Mouse (Mus musculus) ovary, adult 18-20 months (tissue): ENCODE measurements at regions not wholly inside any gene's neighbourhood (a gene's known extent, or its start where the extent isn't known, plus 50 kb on each side); places are given as distances from the start of the nearest gene placed in this dataset.

Source experiments
- DNase-seq: peaks from one replicate; pipeline ENCODE4 v3.0.0; 2022; ENCODE audit warnings: low spot score, mixed read lengths

DNA sequence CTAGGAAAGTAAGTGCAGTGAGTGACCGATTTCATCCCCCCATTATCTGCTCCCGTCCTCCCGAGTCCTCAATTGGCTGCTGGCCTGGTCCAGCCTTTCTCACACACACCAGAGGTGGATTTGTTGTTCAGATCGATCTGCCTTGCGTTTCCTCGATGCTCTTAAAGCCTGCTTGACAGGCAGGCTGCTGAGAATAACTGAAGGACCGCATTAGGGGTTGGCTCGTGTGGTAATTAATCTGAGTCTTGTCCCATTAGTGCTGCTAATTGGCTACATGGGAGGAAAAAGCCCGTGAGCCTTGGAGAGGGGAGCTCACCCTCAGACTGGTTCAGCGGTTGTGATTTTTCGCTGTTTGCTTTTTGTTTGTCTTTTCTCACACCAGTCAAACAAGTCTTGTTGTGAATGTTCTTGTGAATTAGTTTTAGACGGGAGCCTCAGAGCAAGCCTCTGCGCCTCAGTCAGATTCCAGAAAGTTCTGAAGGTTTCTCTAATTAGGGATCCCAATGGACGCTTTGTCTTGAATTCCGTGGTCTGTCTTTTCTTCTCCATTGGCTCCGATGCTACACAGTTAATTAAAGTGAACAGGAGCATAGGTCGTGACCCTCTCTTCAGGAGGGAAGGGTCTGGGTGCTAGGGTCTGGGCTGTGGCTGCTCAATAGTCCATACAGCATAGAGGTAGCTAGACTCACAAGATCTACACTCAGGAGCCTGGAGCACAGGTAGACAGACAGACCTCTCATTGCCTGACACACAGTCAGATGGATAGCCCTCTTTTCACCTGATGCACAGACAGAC lies 226.1 kb upstream of the BB014433 start:
- no peak for DNase-seq

DNA sequence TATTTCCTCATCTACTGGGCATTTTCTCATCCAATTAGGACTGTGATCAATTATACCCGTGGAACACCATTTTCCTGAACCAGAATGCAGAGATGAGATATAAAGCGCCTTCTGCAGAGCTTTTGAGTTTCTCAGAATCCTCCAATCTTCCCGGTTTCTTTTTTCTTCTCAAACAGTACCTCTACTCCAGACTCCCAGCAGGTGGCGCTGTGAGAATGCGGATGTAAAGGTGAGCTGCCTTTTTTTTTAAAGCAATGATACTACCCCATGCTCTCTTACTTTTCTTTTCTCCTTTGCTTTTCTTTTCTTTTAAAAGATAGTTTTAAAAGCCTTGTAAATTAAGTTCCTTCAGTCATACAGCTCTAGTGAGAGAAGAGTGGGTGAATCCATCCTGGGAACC lies 224.4 kb upstream of the BB014433 start:
- DNase-seq: no peak

DNA sequence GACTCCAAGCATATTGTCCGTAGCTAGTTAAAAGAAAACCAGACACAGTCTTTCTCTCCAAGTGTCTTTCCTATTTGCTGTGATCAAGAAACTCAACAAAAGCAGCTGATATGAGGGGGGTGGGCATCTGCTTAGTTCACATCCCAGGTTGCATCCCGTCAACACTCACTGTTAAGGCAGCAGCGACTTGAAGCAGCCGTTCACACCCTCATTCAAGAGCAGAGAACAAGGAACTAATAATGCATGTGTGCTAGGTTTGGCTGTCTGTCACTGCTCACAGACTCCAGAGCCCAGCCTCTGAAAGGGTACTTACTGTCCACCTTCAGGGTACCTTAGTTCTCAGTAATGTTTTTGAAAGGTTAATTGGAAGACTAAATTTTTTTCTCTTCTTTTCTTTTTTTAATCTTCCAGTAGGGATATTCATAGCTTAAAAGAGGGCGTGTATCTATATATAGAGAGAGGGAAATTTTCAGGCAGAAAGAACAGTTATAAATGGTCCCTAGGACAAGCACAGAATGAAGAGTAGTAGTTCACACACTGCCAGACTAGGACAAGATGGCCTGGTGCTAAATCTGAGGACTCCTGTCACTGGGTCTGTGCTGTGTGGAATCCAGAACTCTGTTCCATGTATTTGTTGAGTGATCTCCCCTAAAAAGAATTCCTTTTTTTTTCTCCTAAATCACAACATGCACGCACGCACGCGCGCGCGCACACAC lies 199.1 kb upstream of the BB014433 start:
- no peak for DNase-seq

DNA sequence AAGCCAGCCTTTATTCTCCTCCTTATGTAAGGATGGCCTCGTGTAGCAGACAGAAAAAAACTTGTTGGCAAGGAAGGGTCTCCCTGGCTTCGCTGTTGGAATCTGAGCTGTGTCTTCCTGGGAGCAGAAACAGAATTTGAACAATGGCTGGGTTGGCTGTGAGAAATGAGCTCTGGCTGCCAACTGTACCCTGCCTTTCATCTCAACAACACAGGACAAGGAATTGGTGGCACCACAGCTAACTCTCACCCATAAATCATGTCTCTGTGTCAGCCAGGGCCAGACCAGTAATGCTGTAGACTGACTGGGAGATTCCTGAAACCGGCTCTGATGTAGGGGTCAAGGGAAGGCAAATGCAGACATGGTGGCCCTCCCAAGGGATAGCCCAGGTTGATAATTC lies 189.5 kb upstream of the BB014433 start:
- no peak for DNase-seq

DNA sequence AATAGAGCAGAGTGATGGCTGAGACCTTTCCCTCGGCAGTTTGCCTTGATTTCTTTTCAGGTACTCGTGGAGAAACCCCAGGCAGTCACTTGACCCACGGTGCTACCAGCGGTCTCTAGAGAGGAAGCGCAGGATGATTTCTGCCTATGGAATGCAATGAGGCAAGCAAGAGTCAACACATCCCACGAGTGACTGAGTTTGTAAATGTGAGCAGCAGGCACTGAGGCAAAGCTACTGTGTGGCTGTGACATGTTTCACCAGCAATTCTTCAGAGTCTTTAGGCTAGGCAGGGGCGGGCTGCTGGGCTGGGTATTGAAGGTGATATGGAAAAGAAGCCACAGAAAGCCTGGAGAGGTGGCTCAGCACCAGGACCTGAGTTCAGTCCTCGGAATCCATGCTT lies 187.4 kb upstream of the BB014433 start:
- DNase-seq: no peak

DNA sequence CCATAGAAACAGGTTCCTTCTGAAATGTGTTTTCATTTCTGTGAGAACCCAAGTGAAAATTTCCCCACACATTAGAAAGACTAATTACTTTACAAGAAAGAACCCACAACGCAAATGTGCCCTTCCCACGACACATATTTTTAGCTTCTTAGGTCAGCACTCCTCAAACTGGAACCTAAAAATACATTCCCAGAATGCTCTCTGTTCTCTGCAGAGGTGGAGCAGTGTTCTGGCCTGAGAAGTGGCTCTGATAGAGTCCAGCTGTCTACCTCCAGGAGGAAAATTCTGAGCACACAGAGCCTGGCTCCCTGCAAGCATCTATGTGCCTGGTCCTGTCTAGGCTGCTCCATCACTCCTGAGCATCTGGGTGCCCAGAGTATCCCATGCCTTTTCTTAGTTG lies 184.3 kb upstream of the BB014433 start:
- DNase-seq: no peak

DNA sequence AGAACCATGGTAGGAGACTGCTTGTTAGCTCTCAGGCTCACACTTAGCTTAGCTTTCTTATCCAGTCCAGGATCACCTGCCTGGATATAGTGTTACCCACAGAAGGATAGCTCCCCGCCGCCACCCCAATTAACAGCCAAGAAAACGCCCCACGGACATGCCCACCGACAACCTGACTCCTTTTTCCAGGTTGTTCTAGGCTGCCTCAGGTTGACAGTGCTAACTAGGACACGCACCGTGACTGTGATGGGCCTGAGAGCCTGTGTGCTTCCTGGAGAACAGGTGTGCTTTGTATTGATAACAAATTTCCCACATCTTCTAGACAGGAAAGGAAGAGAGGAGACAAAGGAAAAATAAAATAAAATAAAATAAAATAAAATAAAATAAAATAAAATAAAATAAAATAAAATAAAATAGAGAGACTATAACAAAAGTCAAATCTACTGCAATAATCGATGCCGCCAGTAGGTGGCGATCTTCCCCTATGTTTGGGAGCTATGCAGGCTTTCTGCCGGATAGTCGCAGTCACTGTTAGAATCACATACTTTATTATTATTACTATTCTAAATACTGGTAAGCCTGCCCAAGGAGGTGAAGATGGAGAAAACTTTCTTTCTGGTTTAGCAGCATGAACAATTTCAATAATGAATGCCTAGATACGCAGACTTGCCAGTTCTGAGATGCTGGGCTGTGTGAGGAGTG lies 175.5 kb upstream of the BB014433 start:
- no peak for DNase-seq

DNA sequence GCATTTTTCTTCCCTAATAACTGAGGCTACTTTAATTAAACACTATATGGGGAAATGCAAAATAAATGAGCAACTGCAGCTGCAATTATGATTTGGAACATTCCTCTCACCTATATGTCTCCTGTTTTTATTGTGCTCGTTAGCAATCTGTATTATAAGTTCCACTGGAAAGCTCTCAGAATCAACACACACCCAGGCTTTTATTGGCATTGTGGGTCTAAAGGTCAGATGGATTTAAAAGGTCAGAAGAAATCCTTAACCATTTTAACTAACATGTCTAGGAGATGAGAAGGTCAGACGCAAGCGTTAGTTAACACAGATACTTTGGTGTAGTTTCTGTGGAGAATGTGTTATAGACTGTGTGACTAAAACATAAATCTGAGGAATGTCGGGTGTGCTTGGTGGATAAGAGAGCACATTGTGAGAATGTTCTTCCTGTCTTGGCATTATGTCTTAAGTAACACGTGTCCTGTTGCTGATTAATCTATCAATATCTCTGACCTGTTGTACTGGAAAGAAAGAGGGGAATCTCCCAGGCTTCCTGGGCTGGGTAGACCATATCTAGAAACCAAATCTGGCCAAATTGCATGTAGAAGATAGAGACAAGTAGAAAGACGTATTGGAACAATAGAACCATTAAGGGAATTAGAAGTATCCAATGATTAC lies 164.1 kb upstream of the BB014433 start:
- DNase-seq: no peak

DNA sequence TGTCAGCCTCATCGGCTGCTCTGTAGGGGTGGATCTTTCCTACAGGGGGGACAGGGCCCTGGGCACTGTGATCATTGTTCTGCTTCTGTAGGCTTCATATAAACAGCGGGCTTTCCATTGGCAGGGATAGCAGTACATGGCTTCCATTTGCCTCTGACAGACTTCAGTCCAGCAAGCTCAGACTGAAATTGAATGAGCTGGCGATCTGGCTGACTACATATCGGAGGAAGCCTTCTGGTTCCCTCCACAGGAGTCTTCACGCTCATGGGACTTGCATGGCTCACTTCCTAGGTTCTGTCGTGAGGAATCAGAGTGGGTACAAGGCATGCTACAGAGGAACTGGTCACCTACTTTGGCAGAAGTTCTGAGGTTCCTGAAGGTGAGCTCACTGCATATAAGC lies 155.7 kb upstream of the BB014433 start:
- no peak for DNase-seq

DNA sequence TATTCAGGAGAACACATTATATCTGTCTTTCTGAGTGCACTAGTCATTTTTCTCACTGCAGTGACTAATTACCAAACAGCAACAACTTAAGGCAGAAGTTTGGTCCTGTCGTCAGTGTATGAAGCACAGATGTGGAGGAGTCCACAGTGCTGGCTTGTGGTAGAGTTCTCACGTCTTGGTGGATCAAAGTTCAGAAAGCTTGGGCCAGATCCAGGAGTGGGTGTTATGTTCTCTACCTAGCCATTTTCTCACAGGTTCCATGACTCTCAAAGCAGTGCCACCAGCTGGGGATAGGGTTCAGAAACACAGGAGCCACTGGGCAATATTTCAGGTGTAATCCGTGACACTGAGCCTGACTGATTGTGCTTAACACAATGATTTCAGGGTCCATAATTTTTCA lies 144.8 kb upstream of the BB014433 start:
- DNase-seq: no peak

GRCm38 (mm10) chr8:15189079-15189612 lies 143.3 kb upstream of the BB014433 start:
- DNase-seq: no peak
